Mouse (Mus musculus) kidney, adult 9 months (tissue): ENCODE data around the gene Rngtt.
A peak's percentile ranks its signal among the peaks of the same experiment; 100 is the strongest.
"Not testable (repeated sequence)": the region's sequence is repeated elsewhere in the genome, so short reads cannot be mapped to it uniquely, and the experiment has no call there.

ENCODE experiments used
- DNase-seq: peaks from one replicate; pipeline ENCODE4 v3.0.0; 2022

Rngtt gene

DNA sequence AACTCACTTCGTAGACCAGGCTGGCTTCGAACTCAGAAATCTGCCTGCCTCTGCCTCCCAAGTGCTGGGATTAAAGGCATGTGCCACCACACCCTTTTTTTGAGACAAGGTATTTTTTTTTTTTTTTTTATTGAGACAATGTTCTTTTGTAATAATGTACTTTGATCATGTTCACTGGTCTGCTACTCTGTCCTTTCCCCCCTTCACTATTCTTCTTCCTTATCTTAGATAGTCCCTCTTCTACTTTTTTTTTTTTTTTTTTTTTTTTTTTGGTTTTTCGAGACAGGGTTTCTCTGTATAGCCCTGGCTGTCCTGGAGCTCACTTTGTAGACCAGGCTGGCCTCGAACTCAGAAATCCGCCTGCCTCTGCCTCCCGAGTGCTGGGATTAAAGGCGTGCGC is 4.0 kb downstream of the Rngtt start:
- DNase-seq: not testable (repeated sequence)

DNA sequence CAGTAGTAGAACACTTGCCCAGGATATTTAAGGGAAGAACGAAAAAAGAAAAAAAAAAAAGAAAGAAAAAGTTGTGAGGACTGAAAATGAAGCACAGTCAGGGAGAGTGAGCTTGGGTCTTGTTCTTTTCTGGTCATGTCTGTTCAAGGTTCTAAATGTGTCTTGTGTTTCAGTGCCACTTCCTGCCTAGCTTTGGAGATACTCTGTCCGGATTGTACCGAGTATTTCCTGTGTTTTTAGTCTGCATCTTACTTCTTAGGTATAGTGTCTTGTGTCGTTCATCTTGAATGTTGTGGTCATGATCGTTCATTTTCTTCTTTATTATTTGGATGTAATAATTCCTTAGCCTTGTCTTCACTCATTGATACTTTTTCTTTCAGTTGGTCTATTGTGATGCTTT is 5.7 kb downstream of the Rngtt start:
- DNase-seq: no peak

DNA sequence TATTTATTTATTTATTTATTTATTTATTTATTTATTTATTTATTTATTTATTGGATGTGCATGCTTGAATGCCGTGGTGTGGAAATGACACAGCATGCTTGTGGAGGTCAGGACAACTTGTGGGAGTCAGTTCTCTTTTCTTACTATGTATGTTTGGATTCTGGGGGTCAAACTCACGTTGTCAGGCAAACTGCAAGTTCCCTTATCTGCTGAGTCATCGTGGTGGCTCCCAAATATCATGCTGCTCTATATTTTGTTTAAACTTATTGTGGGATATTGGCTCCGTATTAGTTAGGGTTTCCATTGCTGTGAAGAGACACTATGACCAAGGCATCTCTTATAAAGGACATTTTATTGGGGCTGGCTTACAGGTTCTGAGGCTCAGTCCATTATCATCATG is 21.0 kb downstream of the Rngtt start:
- DNase-seq: no peak

DNA sequence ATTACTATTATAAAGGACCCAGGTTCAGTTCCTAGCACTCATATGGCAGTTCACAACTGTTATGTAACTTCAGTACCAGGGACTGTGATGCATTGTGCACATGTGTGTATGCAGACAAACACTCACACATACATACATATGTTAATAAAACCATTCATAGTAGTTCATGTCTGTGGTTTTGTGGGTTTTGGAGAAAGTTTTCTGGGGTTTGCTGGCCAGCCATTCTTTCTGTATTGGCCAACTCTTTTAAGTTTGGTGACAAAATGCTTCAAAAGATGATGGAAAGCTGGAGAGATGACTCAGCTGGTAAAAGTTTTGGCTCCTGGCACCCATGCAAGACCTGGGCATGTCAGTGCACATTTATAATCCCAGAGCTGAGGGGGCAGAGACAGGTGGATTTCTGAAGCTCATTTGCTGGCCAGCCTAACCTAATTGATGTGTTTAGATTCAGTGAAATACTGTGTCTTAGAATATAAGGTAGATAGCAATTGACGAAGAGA is 22.9 kb downstream of the Rngtt start:
- no peak for DNase-seq

DNA sequence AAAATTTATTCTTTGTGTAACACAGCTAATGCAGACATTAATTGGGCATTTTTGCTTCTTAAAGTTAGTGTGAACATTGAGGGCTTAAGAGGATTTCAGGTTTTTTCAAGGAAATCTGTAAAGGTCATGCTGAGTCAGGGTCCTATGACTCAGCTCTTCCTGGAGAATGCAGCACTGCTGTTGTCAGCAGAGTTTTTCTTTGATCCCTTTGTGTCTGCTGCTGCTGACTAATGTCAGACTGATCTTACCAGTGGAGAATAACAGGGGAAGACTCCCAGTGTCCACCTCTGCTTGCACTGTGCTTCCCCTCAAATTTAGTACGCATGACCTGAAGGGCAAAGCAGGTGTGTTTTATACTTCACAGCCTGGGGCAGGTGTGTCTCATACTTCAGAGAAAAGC is 27.9 kb downstream of the Rngtt start:
- no peak for DNase-seq

DNA sequence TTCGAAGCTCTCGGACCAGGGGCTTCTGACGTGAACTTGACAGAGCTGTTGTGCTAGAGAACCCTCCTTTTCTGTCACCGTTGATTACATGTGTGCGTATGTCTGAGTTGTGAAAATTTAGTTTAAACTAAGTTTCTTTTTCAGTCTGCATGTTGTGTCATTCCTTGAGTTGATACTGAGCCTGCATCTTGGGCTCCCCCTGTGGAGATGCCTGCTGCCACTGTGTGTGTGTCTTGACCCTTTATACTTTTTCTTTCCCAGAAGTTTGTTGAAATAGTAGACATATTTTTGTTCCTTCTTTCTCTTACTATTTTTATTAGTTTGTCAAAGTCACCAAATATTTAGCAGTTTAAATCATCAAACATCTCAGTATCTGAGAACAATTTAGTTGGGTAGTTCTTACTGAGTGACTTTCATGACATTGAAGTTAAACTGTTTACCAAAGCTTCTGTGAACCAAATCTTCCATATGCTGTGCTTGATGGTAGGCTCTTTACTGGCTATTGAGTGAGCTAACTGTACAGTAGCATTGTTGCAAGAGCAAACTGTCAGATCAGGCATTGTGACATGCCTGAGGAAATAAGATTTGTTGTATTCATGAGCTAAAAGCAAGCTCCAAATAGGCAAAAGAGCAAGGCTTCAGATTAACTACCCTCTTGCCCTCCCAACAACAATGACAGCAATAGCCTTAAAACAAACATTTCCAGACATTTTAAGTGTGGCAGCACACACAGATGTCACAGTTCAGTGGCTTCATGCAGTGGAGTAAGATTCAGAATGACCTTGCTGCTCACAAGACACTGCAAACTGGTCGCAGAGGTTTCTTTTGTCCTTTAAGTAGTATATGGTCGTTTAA is 33.0 kb downstream of the Rngtt start:
- no peak for DNase-seq

DNA sequence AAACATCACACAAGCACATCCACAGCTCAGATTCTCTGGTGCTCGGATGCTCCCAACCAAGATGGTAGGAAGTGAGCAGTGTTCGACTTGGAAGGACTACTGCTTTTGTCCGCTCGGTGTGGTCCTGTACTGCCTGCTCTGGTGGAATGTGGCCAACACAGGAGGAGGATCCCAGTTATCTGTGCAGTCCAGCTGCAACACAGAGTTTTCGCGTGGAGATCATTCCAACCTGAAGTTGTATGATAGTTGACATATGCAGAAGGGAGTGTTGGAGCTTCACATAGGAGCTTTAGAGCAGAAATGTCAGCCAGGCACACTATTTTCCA is 33.6 kb downstream of the Rngtt start:
- no peak for DNase-seq

DNA sequence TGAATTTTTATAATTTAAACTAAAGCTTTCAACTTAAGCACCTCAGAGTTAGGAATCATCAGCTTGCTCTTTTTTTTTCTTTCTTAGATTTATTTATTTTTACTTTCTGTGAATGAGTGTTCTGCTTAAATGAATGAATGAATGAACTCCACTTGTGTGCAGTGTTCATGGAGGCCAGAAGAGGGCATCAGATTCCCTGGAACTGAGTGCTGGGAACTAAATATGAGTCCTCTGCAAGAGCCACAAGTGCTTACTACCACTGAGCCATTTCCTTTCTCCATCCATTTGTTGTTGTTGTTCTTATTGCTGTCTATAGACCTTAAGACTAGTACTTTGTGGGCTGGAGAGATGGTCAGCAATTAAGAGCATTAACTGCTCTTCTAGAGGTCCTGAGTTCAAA is 53.3 kb downstream of the Rngtt start:
- DNase-seq: no peak

DNA sequence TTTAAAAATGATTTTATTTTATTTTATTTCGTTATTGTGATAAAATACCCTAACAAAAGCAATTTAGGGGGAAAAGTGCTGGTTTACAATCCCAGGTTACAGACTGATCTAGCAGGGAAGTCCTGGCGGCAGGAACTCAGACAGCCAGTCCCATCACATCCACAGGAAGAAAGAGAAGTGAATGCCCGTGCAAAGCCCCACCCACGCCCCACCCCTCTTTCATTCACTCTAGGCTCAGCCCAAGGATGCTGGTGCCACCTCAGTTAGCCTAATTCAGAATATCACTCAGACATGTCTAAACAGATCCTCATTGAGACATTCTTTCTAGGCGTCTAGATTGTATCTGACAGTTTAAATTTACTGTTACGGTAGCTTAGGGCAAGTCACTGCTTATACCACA is 64.8 kb downstream of the Rngtt start:
- no peak for DNase-seq

DNA sequence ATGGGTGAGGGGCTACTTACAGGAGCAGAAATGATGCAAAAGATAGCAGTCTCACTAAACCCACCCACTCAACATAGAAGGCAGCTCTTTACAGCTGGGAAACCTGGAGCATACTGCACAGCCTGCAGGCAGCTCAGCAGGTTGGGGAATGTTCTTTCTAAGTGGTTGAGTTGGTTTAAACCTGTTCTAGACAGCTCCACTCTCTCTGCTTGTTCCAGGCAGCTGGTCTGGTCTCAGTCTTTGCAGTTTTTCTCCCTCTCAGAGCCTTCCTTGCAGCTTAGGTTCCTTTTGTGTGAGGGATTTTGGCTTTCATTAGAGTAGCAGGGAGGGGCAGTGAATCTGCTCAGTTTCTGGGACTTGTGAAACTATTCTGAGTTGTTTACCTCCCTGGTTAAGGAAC is 67.5 kb downstream of the Rngtt start:
- DNase-seq: no peak

DNA sequence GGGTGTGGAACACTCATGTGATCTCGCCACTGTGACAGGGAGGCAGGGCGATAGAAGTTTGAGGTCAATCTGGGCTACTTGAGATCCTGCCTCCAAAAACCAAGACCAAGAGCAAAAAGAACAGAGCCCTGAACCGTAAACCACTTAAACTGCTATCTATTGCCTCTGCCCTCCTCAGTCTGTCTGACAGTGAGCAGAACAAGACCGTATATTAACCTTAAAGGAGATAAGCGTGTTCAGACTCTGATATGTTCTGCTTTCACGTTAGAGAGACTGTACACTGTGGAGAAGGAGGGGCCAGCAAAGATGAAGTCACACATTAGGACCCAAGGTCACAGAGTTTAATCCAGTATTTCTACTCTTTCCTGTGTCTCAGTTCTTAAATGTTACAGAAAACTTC is 68.8 kb downstream of the Rngtt start:
- DNase-seq: no peak

DNA sequence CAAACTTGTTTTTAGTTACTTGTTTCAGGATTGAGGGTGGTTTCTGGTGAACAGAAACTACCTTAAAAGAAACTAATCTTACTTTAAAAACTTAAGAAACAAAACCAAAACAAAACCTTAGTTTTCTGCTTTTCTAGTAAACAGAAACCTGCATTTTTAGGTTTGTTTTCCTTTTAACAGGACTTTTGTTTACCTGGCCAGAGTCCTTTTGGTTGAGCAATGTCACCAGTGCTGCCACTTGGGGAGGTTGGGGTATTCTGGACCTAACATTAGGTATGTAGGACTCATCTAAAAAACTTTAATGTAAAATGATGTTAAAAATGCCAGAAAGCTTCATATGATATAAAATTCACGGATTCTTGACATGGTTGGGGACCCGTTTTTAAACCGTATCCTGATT is 78.8 kb downstream of the Rngtt start:
- DNase-seq: no peak

DNA sequence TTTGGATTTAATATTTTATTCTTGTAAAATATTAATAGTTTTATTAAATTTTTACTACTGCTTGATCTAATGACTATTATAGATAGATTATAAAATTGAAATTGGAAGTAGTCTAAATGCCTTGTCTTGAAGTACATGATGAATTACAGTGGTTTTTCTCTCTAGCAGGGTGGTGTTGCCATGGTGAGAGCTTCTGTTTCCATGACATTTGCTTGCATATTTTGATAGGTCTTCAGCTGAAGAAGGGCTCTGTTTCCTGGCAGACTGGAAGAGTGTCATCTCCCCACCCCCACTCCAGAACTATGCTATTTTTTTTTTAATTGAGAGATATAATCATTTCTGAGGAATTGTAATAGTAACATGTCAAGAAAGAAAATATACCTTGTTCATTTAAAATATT is 80.5 kb downstream of the Rngtt start:
- DNase-seq: no peak

DNA sequence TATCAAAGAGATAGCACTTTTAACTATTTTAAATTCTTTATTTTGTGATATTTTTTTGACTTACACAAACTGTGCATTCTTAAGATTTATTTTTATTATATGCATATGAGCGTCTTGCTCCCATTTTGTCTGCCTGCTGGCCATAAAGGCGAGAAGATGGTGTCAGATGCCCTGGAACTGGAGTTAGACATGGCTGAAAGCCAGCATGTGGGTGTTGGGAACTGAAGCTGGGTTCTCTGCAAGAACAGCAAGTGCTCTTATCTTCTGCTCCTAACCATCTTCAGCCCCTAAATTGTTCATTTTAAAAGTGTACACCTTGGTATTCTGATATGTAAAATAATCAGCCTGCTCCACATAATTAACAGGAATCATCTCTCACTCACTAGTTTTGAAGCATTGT is 83.3 kb downstream of the Rngtt start:
- no peak for DNase-seq

DNA sequence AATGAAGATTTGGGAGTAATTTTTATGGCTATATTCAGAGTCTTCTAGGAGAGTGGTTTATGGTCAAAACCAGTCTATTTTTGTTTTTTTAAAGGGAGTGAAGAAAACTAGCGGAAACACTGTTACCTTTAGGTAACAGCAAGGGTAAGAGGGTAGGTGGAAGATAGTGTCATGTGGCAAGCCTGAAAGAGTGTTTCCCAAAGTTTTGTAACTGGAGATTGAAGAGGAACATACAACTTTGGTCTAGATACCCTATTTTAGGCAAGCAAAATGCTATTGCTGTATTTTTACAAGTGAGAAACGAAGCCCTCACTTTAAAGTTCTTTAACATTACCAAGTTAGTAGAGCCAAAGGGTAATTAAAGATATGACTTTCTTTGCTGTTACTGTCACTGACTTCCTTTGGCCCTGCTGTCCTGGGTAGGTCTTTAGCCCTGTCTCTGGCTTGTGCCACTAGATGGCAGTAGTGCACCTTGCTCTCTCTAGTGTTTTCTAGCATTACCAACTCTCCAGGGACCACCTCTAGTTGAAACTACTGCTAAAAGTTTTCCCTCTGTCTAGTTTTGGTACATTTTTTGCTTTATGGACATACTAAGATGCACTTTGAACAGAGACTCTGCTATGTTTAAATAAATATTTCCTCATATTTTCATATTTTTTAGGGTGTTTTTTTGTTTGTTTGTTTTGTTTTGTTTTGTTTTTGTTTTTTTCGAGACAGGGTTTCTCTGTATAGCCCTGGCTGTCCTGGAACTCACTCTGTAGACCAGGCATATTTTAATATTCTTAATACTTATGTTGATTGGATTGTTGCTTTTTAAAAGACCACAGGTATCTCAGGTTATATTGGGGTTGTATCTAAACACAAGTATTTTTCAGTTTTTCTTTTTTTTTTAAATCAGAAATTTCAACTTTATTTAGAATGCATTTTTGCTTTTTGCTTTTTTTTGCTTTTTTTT is 86.4 kb downstream of the Rngtt start:
- DNase-seq: peak; percentile 86

DNA sequence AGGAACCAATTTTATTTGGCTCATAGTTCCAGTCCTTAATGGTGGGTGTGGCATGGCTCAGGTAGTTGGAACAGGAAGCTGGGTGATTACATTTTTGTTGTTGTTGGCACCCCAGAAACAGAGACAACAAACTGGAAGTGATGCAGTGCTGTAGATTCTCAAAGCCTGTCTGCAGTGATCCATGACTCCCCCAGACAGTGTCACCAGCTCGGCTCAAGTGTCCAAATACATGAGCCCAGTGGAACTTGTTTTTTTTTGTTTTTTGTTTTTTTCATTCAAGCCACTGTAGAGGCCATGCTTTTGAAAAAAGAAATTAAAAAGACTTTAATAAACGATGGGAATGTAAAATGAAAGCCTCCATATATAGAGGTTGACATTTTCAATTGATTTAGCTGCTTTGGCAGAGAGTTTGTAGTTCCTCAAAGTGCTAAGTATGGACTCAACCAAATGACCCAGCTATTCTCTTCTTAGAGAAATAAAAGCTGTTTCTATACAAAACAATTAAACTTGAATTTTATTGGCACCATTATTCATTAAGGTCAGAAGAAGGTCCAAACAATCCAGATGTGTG is 95.7 kb downstream of the Rngtt start:
- no peak for DNase-seq

DNA sequence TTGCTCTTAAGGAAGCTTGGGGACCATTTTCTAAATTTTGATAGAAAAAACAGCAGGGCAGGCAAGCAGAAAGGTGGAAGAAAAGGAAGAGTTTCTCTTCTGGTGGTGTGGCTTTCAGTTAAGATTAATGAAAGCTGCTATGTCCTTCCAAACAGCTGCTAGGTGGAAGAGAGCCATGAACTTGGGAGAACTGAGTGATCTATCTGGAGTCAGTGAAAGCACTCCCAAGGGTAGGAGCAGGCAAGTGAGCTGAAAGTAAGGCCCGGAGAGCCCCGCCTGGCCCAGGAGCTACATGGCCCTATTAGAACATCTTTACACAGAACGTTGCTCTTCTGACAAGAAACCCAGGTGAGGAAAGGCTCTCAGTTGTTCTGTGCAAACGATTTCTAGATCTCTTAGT is 103.7 kb downstream of the Rngtt start:
- DNase-seq: no peak

DNA sequence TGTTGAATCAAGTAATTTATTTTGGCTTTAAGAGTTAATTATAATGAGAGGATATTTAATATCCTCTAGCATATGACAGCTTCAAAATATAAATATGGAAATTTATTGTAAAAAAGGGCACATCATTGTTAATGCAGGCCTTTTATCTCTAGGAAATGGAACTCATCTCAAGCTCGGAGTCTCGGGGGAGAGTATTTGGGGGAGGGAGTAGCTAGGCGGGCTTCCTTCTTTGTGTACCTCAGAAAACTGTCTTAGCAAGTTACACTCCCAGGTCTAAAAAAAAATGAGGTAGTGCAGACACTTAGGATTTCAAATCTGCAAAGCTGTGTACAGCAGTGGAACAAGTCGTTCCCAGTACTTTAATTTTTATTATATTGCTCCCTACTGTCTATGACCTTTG is 104.7 kb downstream of the Rngtt start:
- no peak for DNase-seq

DNA sequence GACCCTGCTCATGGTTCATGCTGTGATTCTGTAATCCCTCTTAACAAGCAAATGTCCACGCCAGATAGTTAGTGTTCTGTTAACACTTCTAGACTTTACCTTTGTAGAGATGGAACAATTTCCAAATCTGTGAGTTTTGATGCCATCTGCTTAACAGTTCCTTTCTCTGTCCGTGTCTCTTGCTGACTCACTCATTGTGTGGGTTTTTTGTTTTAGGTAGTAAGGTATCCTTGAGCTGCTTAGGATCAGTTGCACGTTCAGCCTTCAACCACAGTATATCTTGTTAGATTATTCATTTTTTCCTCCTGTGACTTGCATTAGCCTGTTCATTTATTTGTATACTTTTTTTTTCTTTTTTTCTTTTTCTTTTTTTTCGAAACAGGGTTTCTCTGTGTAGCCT is 107.3 kb downstream of the Rngtt start:
- DNase-seq: no peak

DNA sequence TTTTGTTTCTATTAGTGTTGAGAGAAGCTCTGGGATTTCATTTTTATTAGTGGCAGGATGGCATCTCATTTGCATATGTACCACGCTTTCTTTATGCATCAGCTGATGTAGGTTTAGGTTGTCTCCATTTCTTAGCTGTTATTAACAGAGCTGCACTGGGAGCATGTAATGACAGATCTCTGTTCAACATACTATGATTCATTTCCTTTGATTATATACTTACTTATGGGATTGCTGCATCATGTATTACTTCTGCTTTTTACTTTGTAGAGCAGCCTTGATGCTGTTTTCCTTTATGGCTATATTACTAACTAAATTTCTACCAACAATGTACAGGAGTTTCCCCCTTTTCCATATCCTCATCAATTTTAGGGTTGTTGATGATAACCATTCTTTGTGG is 109.5 kb downstream of the Rngtt start:
- DNase-seq: no peak

DNA sequence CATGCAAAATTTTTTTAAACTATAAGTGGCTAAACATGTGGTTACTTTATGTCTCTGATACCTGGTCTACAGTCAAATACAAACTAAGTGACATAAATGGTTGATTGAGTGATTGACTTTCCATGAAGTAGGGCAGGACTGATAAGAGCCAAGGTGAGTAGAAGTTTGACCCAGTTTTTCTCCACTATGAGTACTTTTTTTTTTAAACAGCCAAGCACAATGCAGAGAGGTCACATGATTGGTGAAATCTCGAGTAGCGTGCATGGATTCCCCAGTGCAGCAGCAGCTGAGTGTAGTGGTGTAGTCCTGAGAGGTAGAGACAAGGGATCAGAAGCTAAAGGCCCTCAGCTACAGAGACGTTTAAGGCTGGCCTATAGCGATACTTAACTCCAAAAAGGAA is 118.7 kb downstream of the Rngtt start:
- no peak for DNase-seq

DNA sequence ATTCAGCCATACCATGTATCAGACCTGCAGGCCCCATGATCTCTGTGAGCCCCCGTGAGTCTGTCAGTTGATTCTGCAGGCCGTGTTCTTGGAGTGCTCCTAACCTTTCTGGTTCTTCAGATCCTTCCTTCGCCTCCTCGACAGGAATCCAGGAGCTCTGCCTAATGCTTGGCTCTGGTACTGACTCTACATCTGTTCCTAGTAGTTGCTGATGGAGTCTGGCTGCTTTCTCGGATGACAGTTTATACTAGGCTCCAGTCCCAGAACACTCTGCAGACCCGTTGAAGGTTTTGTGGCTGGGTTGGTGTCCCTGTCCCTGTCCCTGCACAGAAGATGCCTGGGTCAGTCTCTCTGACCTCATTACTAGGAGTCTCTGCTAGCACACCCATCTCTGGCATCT is 131.8 kb downstream of the Rngtt start:
- DNase-seq: no peak

DNA sequence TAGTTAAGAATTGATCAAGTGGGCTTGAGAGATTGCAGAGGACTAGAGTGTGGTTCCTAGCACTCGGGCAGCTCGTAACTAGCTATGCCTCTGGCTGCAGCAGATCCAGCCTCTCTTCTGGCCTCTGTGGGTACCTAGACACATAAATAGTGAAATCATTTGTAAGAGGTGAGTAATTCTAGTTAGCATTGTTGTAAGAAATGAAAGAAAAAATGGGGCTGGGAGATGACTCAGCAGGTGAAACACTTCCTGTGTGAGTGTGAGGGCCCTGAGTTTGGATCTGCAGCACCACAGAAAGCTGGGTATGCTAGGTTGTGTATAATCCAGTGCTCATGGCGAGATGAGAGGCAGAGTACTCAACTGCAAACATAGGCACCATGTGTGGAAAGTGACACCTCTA is 136.2 kb downstream of the Rngtt start:
- no peak for DNase-seq

DNA sequence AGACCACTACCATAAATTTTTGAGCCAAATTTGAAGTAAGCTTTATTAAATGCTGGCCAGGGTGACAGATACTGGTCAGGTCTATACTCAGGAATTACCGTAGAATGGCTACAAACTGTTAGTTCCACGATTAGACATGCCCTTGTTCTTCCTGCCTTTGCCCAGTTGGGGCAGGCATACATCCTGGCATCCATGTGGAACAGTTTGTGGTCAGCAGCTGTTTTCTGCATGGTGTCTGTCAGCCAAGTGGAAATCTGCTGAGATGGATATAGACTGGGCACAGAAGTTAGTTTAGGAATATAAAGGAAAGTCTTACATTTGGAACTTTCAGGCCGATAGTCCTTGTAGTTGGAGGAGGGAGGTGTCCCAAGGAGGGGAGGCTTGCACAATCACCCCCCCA is 136.8 kb downstream of the Rngtt start:
- DNase-seq: no peak
